Mouse (Mus musculus): ENCODE data around the gene Tnfaip8l2.
"Not testable (repeated sequence)": the region's sequence is repeated elsewhere in the genome, so short reads cannot be mapped to it uniquely, and the experiment has no call there.

Gene Tnfaip8l2

GRCm38 (mm10) chr3:95161041-95161551, 18.9 kb upstream of the Tnfaip8l2 start:
- no peak for DNase-seq (ENCODE audit: extremely low read depth, low read depth, low spot score)

DNA sequence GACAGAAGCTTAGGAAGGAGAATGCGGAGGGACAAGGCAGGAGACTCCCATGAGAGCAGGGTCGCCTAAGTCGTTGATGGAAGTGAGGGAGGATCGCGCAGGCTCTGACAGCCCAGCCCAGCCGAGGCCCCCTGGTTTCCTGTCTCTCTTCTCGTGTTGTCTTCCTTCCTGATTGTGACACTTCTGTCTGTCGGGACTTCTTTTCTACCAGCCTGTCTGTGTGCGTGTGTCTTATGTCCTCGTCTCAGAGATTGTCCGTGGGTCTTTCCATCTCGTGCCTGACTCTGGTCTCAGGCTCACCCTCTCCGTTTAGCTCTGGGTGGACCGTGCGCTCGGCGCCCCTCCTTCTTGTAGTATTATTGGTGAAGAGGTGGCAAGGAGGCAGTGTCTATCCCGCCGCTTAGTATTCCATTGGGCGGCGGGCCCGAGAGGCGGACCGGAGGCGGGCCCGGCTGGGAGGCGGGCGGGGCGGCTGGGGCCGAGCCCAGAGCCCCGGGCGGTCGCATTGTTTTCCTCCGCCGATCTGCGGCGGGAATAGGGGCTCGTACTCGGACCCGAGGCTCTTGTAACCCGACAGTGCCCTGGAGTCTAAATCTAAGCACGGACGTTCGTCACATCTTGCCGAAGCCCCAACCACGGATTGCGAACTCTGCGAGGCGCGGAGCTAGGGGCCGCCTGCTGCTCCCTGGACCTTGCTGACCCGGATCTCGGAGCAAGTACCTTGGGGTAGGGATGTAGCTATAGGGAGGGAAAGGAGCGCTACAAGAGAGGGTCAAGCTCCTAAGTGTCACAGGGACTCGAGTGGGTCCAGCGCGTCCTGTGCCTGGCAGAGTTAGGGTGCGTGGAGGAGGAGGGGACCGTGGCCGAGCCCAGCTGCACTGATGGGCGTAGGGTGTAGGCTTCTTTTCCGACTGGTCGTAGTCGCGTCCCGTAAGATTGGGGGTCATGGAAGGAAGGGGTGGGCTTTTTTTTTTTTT, 18.1 kb upstream of the Tnfaip8l2 start, which contains the start of gene Sema6c:
Sema6c (plus strand) TSS at position 471 of the 977 bp plus-strand sequence.
- no peak for DNase-seq (ENCODE audit: extremely low read depth, low read depth, low spot score)

GRCm38 (mm10) chr3:95159511-95159986, 17.4 kb upstream of the Tnfaip8l2 start:
- no peak for DNase-seq (ENCODE audit: extremely low read depth, low read depth, low spot score)

GRCm38 (mm10) chr3:95153874-95154273, 11.7 kb upstream of the Tnfaip8l2 start:
- no peak for DNase-seq (ENCODE audit: extremely low read depth, low read depth, low spot score)

DNA sequence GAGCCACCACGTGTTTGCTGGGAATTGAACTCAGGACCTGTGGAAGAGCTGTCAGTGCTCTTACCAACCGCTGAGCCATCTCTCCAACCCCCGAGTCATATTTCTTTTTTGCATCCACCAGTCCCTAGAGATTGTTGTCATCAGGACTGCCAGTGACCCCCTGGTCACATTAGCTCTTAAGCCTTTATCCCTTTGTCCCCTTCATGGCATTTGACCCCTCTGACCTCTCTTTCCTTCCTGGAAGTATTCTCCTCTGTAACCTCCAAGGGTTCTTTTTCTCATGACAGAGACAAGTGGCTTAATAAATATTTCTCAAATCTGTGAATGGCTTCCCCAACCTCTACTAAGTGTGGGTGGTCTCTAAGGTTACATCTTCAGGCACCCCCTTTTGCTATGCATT, 5.8 kb upstream of the Tnfaip8l2 start:
- DNase-seq (ENCODE audit: extremely low read depth, low read depth, low spot score), result no peak

GRCm38 (mm10) chr3:95142617-95143011, 454 bp upstream of the Tnfaip8l2 start:
- no peak for DNase-seq (ENCODE audit: extremely low read depth, low read depth, low spot score)

- no peak for DNase-seq (ENCODE audit: extremely low read depth, low read depth, low spot score)
These were observed 686 bp downstream of the Tnfaip8l2 start for GRCm38 (mm10) chr3:95141474-95141873.

- no peak for DNase-seq (ENCODE audit: extremely low read depth, low read depth, low spot score)
These were observed 1.4 kb downstream of the Tnfaip8l2 start for GRCm38 (mm10) chr3:95140795-95141194.

DNA sequence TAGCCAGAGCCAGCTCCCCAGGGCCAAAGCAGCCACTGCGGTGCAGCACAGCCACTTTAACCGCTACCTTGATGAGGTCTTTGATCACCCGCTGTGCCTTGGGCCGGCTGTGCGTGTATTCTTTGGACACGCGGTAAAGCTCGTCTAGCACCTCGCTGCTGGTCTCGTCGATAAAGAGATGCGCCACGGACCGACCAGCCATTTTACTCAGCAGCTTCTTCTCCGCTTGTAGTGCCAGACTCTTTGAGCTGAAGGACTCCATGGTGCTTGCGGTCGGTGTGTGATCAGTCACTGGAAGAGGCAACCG, 1.9 kb downstream of the Tnfaip8l2 start:
- no peak for DNase-seq (ENCODE audit: extremely low read depth, low read depth, low spot score)

DNA sequence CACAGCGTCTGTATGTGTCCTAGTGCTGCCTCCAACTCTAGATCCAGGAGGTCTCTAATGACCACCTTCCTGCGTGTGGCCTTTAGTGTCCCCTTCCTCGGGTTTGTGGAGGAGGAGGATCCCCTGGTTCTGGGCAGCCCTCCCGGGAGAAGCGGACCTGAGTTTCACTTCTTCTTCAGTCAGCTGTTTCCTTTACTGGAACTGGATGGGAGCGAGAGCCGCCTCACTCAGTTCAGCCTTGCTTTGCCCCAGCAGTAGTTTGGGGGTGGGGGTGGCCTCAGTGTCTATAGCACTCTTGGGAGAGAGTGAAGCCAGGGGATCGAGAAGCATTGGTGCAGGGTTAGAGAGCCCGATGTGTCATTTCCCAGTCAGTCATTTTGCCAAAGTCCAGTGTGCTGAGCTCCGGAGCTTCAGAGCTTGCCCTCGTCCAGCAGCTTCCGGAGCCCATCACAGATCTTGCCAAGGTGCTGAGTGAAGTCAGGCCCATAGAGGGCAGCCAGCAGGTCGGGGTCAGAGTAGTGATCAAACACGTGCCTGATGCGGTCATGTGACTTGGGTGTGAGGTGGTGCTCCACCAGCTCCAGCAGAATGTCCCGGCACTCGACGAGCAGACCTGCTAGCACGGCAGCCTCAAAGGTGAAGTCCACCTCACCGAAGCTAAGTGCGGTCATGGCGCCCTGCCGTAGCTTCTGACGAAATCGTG, 2.4 kb downstream of the Tnfaip8l2 start:
- no peak for DNase-seq (ENCODE audit: extremely low read depth, low read depth, low spot score)

DNA sequence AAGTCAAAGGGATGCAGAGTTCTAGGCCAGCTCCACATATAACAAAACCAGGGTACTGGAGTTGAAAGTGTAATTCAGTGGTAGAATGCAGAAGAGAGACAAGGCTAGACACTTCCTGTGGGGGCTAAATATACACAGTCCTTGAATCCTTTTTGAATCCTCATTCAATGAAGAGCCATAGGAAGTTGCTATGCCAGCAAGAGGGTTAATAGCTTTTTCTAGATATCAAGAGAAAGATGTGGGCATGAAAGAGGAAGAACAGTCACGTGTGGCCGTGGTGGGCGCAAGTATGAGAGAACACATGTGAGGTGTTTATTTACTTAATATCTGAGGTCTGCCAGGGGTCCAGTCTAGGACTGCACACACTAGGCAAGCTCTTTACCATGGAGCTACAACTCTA, 5.8 kb downstream of the Tnfaip8l2 start:
- no peak for DNase-seq (ENCODE audit: extremely low read depth, low read depth, low spot score)

GRCm38 (mm10) chr3:95135433-95136052, 6.6 kb downstream of the Tnfaip8l2 start:
- no peak for DNase-seq (ENCODE audit: extremely low read depth, low read depth, low spot score)

DNA sequence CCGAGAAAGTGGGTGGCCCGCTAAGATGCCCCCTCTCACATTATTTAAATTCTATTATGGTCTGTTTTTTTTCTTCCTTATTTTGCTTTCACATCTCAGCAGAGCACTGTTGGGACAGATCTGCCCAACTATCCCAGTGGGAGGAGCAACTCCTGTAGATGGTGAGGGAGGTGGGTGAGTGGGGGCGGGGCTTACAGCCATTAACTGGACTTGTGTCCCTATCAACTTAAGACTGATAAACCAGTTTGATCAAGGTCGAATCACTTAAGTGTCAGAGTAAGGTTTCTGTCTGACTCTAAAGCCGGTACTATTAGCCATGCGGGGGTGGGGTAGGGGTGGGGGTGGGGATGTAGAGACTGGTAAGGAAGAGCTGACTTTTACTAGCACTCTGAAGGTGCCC, 7.1 kb downstream of the Tnfaip8l2 start:
- no peak for DNase-seq (ENCODE audit: extremely low read depth, low read depth, low spot score)

- not testable (repeated sequence) for DNase-seq (ENCODE audit: extremely low read depth, low read depth, low spot score)
These were observed 8.0 kb downstream of the Tnfaip8l2 start for GRCm38 (mm10) chr3:95134133-95134532.

DNA sequence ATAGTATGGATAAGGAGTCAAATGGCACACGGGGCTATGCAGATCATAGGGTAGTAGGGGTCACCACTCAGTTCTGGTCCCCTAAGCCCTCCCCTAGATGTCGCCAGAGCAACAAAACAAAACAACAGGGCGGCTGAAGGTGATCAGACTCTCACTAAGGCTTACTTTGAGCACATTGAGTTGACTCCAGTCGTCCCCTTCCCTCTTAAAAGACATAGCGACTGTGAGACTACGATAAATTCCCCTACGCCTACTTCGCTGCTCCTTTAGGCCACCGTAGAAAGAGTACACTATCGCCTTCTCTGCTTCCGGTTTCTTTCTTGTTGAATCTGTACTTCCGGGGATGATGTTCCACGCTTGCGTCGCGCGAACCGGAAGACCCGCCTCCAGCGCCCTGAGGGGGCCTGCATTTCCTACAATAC, 8.5 kb downstream of the Tnfaip8l2 start, which contains the start of the genes Scnm1 and Lysmd1:
Scnm1 (minus strand) TSS at position 332 of the 422 bp plus-strand sequence.
Lysmd1 (plus strand) TSS at position 409 of the 422 bp plus-strand sequence.
- DNase-seq (ENCODE audit: extremely low read depth, low read depth, low spot score), result peak; percentile 82

GRCm38 (mm10) chr3:95133176-95133575, 9.0 kb downstream of the Tnfaip8l2 start:
- no peak for DNase-seq (ENCODE audit: extremely low read depth, low read depth, low spot score)

- not testable (repeated sequence) for DNase-seq (ENCODE audit: extremely low read depth, low read depth, low spot score)
These were observed 9.8 kb downstream of the Tnfaip8l2 start for GRCm38 (mm10) chr3:95132389-95132788.

GRCm38 (mm10) chr3:95130081-95130480, 12.1 kb downstream of the Tnfaip8l2 start:
- DNase-seq (ENCODE audit: extremely low read depth, low read depth, low spot score), result no peak

GRCm38 (mm10) chr3:95129226-95129651, 12.9 kb downstream of the Tnfaip8l2 start:
- DNase-seq (ENCODE audit: extremely low read depth, low read depth, low spot score), result no peak

GRCm38 (mm10) chr3:95124972-95125371, 17.2 kb downstream of the Tnfaip8l2 start:
- DNase-seq (ENCODE audit: extremely low read depth, low read depth, low spot score), result no peak

GRCm38 (mm10) chr3:95124246-95124645, 17.9 kb downstream of the Tnfaip8l2 start, which contains the start of gene Tmod4:
TSS of gene Tmod4 (plus strand) at chr3:95124476.
- DNase-seq (ENCODE audit: extremely low read depth, low read depth, low spot score), result no peak

Measured in fat pad, adult 2 months (tissue).